Mouse (Mus musculus) MEL (cell line): Measurements from ENCODE around the gene Gk. TPM values are rescaled to one million over a fixed set of nuclear protein-coding genes. Genes with fewer than 3 reads are reported as not detected.
A peak's percentile ranks its signal among the peaks of the same experiment; 100 is the strongest.

ENCODE experiments used
- DNase-seq: peaks from one replicate; pipeline ENCODE4 v3.0.0; 2011; ENCODE audit warnings: low read depth, low spot score
- H3K27ac ChIP-seq: 2 replicates; pipeline ENCODE4 v1.5.1; 2012; ENCODE audit warnings: low read depth, mild to moderate bottlenecking, control low read depth, low read length, moderate library complexity; ENCODE audit not compliant: control insufficient read depth
- H3K27me3 ChIP-seq, 2 experiments: fragments of 150-350 bp in 1 of 2; sonication (generic) in 1 of 2; 2 replicates each; pipeline ENCODE4 v1.6.1; 2012; ENCODE audit warnings: low read length in 2 of 2, mild to moderate bottlenecking in 2 of 2, improper control_type of control experiment in 1 of 2, moderate library complexity in 1 of 2; ENCODE audit not compliant: insufficient read depth in 2 of 2, control insufficient read depth in 1 of 2
- H3K36me3 ChIP-seq, 2 experiments: 2 replicates each; pipeline ENCODE4 v1.6.1; 2012 to 2014; ENCODE audit warnings: low read length in 2 of 2, improper control_type of control experiment in 1 of 2, inconsistent platforms in 1 of 2, mild to moderate bottlenecking in 1 of 2; ENCODE audit not compliant: insufficient read depth in 2 of 2, control insufficient read depth in 1 of 2
- H3K4me1 ChIP-seq, 2 experiments: fragments of 150-350 bp in 1 of 2; sonication (generic) in 1 of 2; 2 replicates each; pipeline ENCODE4 v1.6.1; 2012; ENCODE audit warnings: low read length in 2 of 2, improper control_type of control experiment in 1 of 2, mild to moderate bottlenecking in 1 of 2; ENCODE audit not compliant: insufficient read depth in 2 of 2, control insufficient read depth in 1 of 2
- H3K4me3 ChIP-seq, 2 experiments: fragments of 150-350 bp in 1 of 2; sonication (generic) in 1 of 2; 2 replicates each; pipeline ENCODE4 v1.5.1; 2012; ENCODE audit warnings: low read depth in 2 of 2, low read length in 2 of 2, mild to moderate bottlenecking in 2 of 2, moderate library complexity in 2 of 2, control low read depth in 1 of 2, improper control_type of control experiment in 1 of 2; ENCODE audit not compliant: control insufficient read depth in 1 of 2, insufficient read depth in 1 of 2
- H3K79me2 ChIP-seq: 2 replicates; pipeline ENCODE4 v1.6.1; 2012; ENCODE audit warnings: mild to moderate bottlenecking, low read length, moderate library complexity; ENCODE audit not compliant: control insufficient read depth, poor library complexity, insufficient read depth
- H3K9ac ChIP-seq: 2 replicates; pipeline ENCODE4 v1.6.1; 2012; ENCODE audit warnings: low read depth, mild to moderate bottlenecking, control low read depth, low read length, moderate library complexity; ENCODE audit not compliant: control insufficient read depth, poor library complexity, severe bottlenecking
- H3K9me3 ChIP-seq: fragments of 150-350 bp; sonication (generic); replicated peaks from 2 replicates; pipeline ENCODE4 v1.6.1; 2012; ENCODE audit warnings: mild to moderate bottlenecking, low read length, improper control_type of control experiment, moderate library complexity; ENCODE audit not compliant: insufficient read depth
- BHLHE40 ChIP-seq: IDR thresholded peaks from 2 replicates; pipeline ENCODE4 v1.6.1; 2012; ENCODE audit warnings: low read depth, mild to moderate bottlenecking, inconsistent platforms, low read length, improper control_type of control experiment, borderline replicate concordance
- CHD1 ChIP-seq: IDR thresholded peaks from 2 replicates; pipeline ENCODE4 v1.6.1; 2012; ENCODE audit warnings: low read depth, mild to moderate bottlenecking, inconsistent platforms, low read length, improper control_type of control experiment
- CHD2 ChIP-seq: IDR thresholded peaks from 2 replicates; pipeline ENCODE4 v1.6.1; 2011; ENCODE audit warnings: low read length, improper control_type of control experiment
- E2F4 ChIP-seq: IDR thresholded peaks from 2 replicates; pipeline ENCODE4 v1.6.1; 2011; ENCODE audit warnings: low read depth, low read length, improper control_type of control experiment, borderline replicate concordance
- EP300 ChIP-seq, 2 experiments: IDR thresholded peaks; 2 replicates each; pipeline ENCODE4 v1.6.1; 2011; ENCODE audit warnings: improper control_type of control experiment in 2 of 2, low read length in 2 of 2, low read depth in 1 of 2, mild to moderate bottlenecking in 1 of 2
- ETS1 ChIP-seq: IDR thresholded peaks from 2 replicates; pipeline ENCODE4 v1.6.1; 2012; ENCODE audit warnings: low read depth, mild to moderate bottlenecking, inconsistent platforms, low read length, improper control_type of control experiment, moderate library complexity
- GABPA ChIP-seq: IDR thresholded peaks from 2 replicates; pipeline ENCODE4 v1.6.1; 2012; ENCODE audit warnings: low read depth, mild to moderate bottlenecking, inconsistent platforms, low read length, improper control_type of control experiment, moderate library complexity
- GATA1 ChIP-seq: IDR thresholded peaks from 2 replicates; pipeline ENCODE4 v1.6.1; 2011; ENCODE audit warnings: low read depth, low read length, improper control_type of control experiment
- HCFC1 ChIP-seq: IDR thresholded peaks from 2 replicates; pipeline ENCODE4 v1.6.1; 2012; ENCODE audit warnings: low read depth, mild to moderate bottlenecking, inconsistent platforms, low read length, improper control_type of control experiment, moderate library complexity
- JUND ChIP-seq: IDR thresholded peaks from 2 replicates; pipeline ENCODE4 v1.6.1; 2011; ENCODE audit warnings: low read depth, mild to moderate bottlenecking, improper control_type of control experiment, low read length
- MAFK ChIP-seq: IDR thresholded peaks from 2 replicates; pipeline ENCODE4 v1.6.1; 2011; ENCODE audit warnings: low read depth, mild to moderate bottlenecking, low read length, improper control_type of control experiment, borderline replicate concordance
- MAZ ChIP-seq: IDR thresholded peaks from 2 replicates; pipeline ENCODE4 v1.6.1; 2012; ENCODE audit warnings: low read depth, mild to moderate bottlenecking, inconsistent platforms, low read length, improper control_type of control experiment
- MEF2A ChIP-seq: IDR thresholded peaks from 2 replicates; pipeline ENCODE4 v1.6.1; 2014; ENCODE audit warnings: low read depth, mild to moderate bottlenecking, inconsistent platforms, low read length, improper control_type of control experiment; ENCODE audit not compliant: poor library complexity, insufficient replicate concordance, severe bottlenecking; ENCODE audit errors: extremely low read depth
- MXI1 ChIP-seq: IDR thresholded peaks from 2 replicates; pipeline ENCODE4 v1.6.1; 2011; ENCODE audit warnings: mild to moderate bottlenecking, low read depth, low read length, improper control_type of control experiment
- MYB ChIP-seq: IDR thresholded peaks from 2 replicates; pipeline ENCODE4 v1.6.1; 2011; ENCODE audit warnings: mild to moderate bottlenecking, low read depth, low read length, improper control_type of control experiment
- MYC ChIP-seq: IDR thresholded peaks from 2 replicates; pipeline ENCODE4 v1.6.1; 2011; ENCODE audit warnings: low read depth, mild to moderate bottlenecking, low read length, improper control_type of control experiment, moderate library complexity
- NELFE ChIP-seq: IDR thresholded peaks from 2 replicates; pipeline ENCODE4 v1.6.1; 2011; ENCODE audit warnings: low read depth, low read length, improper control_type of control experiment
- NRF1 ChIP-seq: IDR thresholded peaks from 2 replicates; pipeline ENCODE4 v1.6.1; 2014; ENCODE audit warnings: low read depth, mild to moderate bottlenecking, inconsistent platforms, low read length, improper control_type of control experiment, moderate library complexity; ENCODE audit not compliant: poor library complexity, insufficient read depth, severe bottlenecking
- POLR2A ChIP-seq, 2 experiments: IDR thresholded peaks; 2 replicates each; pipeline ENCODE4 v1.6.1; 2011 to 2012; ENCODE audit warnings: low read length in 2 of 2, mild to moderate bottlenecking in 2 of 2, control low read depth in 1 of 2, improper control_type of control experiment in 1 of 2, low read depth in 1 of 2, moderate library complexity in 1 of 2; ENCODE audit not compliant: control insufficient read depth in 1 of 2, insufficient read depth in 1 of 2, poor library complexity in 1 of 2
- POLR2AphosphoS2 ChIP-seq: IDR thresholded peaks from 2 replicates; pipeline ENCODE4 v1.6.1; 2011; ENCODE audit warnings: low read length, improper control_type of control experiment
- POLR2AphosphoS5 ChIP-seq: IDR thresholded peaks from 2 replicates; pipeline ENCODE4 v1.6.1; 2012; ENCODE audit warnings: low read depth, borderline replicate concordance, mild to moderate bottlenecking, inconsistent platforms, low read length, moderate library complexity, mixed read lengths
- RAD21 ChIP-seq: IDR thresholded peaks from 2 replicates; pipeline ENCODE4 v1.6.1; 2011; ENCODE audit warnings: mild to moderate bottlenecking, low read depth, low read length, improper control_type of control experiment
- RCOR1 ChIP-seq: IDR thresholded peaks from 2 replicates; pipeline ENCODE4 v1.6.1; 2012; ENCODE audit warnings: low read depth, mild to moderate bottlenecking, inconsistent platforms, low read length, improper control_type of control experiment
- SMC3 ChIP-seq: IDR thresholded peaks from 2 replicates; pipeline ENCODE4 v1.6.1; 2011; ENCODE audit warnings: low read depth, low read length, improper control_type of control experiment
- TAL1 ChIP-seq: IDR thresholded peaks from 2 replicates; pipeline ENCODE4 v1.6.1; 2012; ENCODE audit warnings: mild to moderate bottlenecking, inconsistent platforms, low read length, moderate library complexity, mixed read lengths
- TCF12 ChIP-seq: IDR thresholded peaks from 2 replicates; pipeline ENCODE4 v1.6.1; 2014; ENCODE audit warnings: low read depth, mild to moderate bottlenecking, inconsistent platforms, low read length, improper control_type of control experiment, moderate library complexity
- UBTF ChIP-seq: IDR thresholded peaks from 2 replicates; pipeline ENCODE4 v1.6.1; 2012; ENCODE audit warnings: low read depth, mild to moderate bottlenecking, inconsistent platforms, low read length, improper control_type of control experiment, moderate library complexity, borderline replicate concordance; ENCODE audit not compliant: insufficient read depth
- ZC3H11A ChIP-seq: IDR thresholded peaks from 2 replicates; pipeline ENCODE4 v1.6.1; 2012; ENCODE audit warnings: low read depth, mild to moderate bottlenecking, inconsistent platforms, low read length, improper control_type of control experiment
- ZKSCAN1 ChIP-seq: IDR thresholded peaks from 2 replicates; pipeline ENCODE4 v1.6.1; 2012; ENCODE audit warnings: low read depth, mild to moderate bottlenecking, inconsistent platforms, low read length, improper control_type of control experiment, moderate library complexity
- ZMIZ1 ChIP-seq: IDR thresholded peaks from 2 replicates; pipeline ENCODE4 v1.6.1; 2012; ENCODE audit warnings: low read depth, mild to moderate bottlenecking, inconsistent platforms, low read length, improper control_type of control experiment, moderate library complexity
- polyA plus RNA-seq, 2 experiments: library from polyadenylated mRNA; stranded (reverse) in 1 of 2; unstranded in 1 of 2; fragments of >175 nt in 1 of 2; fragments of >200 nt in 1 of 2; gene quantifications; 2 replicates each; pipeline versions ENCODE4 v1.2.1 to v1.2.4; 2012; ENCODE audit warnings: low replicate concordance in 2 of 2, low read depth in 1 of 2; ENCODE audit not compliant: insufficient read length in 2 of 2, insufficient read depth in 1 of 2, missing spikeins in 1 of 2
- total RNA-seq: library from RNA; depleted of rRNA; stranded (reverse); fragments of 300-350 nt; gene quantifications from 2 replicates; pipeline ENCODE4 v1.2.3, GENCODE M21; 2012

The Gk gene
- total and polyA plus RNA-seq, 3 experiments: 7.8 to 13.2 TPM; not detected in 1

- no peaks in the 10 kb centered on the region; a peak in 1 of 4 replicates for H3K4me1 ChIP-seq
- H3K4me3 ChIP-seq: no peak overlapping the region
- no peaks in the 10 kb centered on the region for H3K9me3 ChIP-seq
- no peaks in the 10 kb centered on the region for H3K27me3 ChIP-seq
- H3K79me2 ChIP-seq: peaks cover 7% of the 10 kb centered on the region
- peaks cover 0 to 6% of the 10 kb centered on the region in 2 experiments; a peak in 2 of 4 replicates for H3K36me3 ChIP-seq
- H3K27ac ChIP-seq: no peak overlapping the region
- H3K9ac ChIP-seq: no peak overlapping the region
- no peak for TF ChIP-seq SMC3
- no peak for TF ChIP-seq TAL1
- TF ChIP-seq CHD2: no peak
- TF ChIP-seq ZKSCAN1: no peak
- no peak for TF ChIP-seq ETS1
- no peak for TF ChIP-seq GABPA
- no peak for TF ChIP-seq EP300 (IDR thresholded peaks at IDR 0.05; ENCODE audit: low read depth in 1 of 2, low read length in 2 of 2)
- no peak for TF ChIP-seq MYC
- TF ChIP-seq MXI1: no peak
- no peak for DNase-seq
These were observed 1.7 kb upstream of the Gk start for GRCm38 (mm10) chrX:85778346-85778745.

- Histone ChIP-seq H3K9ac (peak overlapping the region; percentile 81), H3K36me3 (peaks cover 0 to 8% of the 10 kb centered on the region in 2 experiments; a peak in 2 of 4 replicates), H3K4me1 (no peaks in the 10 kb centered on the region; a peak in 1 of 4 replicates), H3K27me3 (no peaks in the 10 kb centered on the region), H3K79me2 (peaks cover 7% of the 10 kb centered on the region), H3K27ac (peak overlapping the region; percentile 99), H3K4me3 (peak overlapping the region; percentile 60 to 66), H3K9me3 (no peaks in the 10 kb centered on the region)
- DNase-seq: peak; percentile 86
- TF ChIP-seq ZC3H11A (no peak), MAFK (no peak), TAL1 (no peak), CHD1 (0 out of 2 replicates have a peak, but pooled peaks have one; percentile 66), BHLHE40 (peak; percentile 81), MEF2A (no peak), E2F4 (no peak), HCFC1 (peak; percentile 58), ETS1 (peak; percentile 73), RAD21 (no peak), POLR2A (IDR thresholded peaks at IDR 0.05; ENCODE audit: control insufficient read depth in 1 of 2, insufficient read depth in 1 of 2, low read depth in 1 of 2, low read length in 2 of 2, poor library complexity in 1 of 2) (peak; percentile 48 to 54; a peak in 3 of 4 replicates), UBTF (no peak), GATA1 (peak; percentile 54), MYC (0 out of 2 replicates have a peak, but pooled peaks have one; percentile 67), NRF1 (no peak), POLR2AphosphoS2 (no peak; the same call in 1 of the 2 replicates), MXI1 (peak; percentile 64; the same call in 1 of the 2 replicates), EP300 (IDR thresholded peaks at IDR 0.05; ENCODE audit: low read depth in 1 of 2, low read length in 2 of 2) (0 out of 4 replicates have a peak, but pooled peaks of 1 of the 2 experiments have one; percentile 19), SMC3 (no peak), POLR2AphosphoS5 (no peak), CHD2 (no peak), TCF12 (no peak; the same call in none of the 2 replicates), JUND (no peak), ZMIZ1 (no peak), NELFE (peak; percentile 46; the same call in 1 of the 2 replicates), MYB (no peak), MAZ (no peak), GABPA (no peak), RCOR1 (no peak)
These were observed 522 bp upstream of the Gk start for GRCm38 (mm10) chrX:85777141-85777540.
